7 mouse cellular contexts compared by ENCODE assay signal in the genomic region with DNA sequence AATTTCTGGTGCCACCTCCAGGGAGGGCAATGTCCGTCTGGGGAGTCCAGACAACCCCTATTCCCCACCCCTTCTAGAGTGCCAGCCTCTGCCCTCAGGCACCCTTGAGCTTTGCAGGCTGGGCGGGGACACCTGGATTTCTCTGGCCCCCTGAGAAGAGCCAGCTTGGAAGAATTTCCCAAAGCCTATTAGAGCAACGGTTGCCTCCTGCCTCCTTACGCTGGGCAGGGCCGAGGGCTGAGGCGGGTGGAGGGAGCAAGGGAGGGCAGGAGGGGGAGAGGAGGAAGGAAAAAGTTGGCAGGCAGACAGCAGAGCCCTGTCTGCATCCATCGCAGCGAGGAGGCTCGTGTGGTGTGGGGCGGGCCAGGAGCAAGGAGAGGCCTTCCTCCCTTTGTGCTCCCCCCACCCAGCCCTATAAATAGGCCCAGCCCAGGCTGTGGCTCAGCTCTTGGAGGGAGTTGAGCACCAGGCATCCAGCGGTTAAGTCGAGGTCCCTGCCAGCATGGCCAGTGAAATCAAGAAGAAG. TPM values are rescaled to one million over a fixed set of nuclear protein-coding genes. Genes with fewer than 3 reads are reported as not detected.
DNase-seq lines count a peak whose midpoint lies in the region; ATAC-seq and TF ChIP-seq lines count a peak whose summit lies in the region.

Gene Aqp1, plus strand, starts transcription at position 444 of the 526 bp plus-strand sequence.

- H3K4me1 ChIP-seq in embryonic fibroblast, embryonic 13.5 days (ENCODE audit: control insufficient read depth, insufficient read depth, low read length), result peaks cover 4% of the 10 kb centered on the region; the same call in 1 of the 2 replicates
- peaks cover 59% of the 10 kb centered on the region for H3K4me1 ChIP-seq in heart, embryonic 12.5 days (replicated peaks)
- 0 out of 2 replicates have a peak, but pooled peaks cover 3% of the 10 kb centered on the region for H3K4me1 ChIP-seq in kidney, postnatal 0 days (replicated peaks; ENCODE audit: insufficient read depth, low read length)

- peak; percentile 64 for TF ChIP-seq POLR2A in embryonic fibroblast, embryonic 13.5 days (IDR thresholded peaks at IDR 0.05; ENCODE audit: low read depth, low read length)

- H3K4me2 ChIP-seq in heart, embryonic 12.5 days, result peak within 1 kb of the TSS; percentile 47
- H3K4me2 ChIP-seq in kidney, postnatal 0 days (ENCODE audit: low read length), result peak within 1 kb of the TSS; percentile 36

- H3K27me3 ChIP-seq in heart, embryonic 12.5 days (replicated peaks), result peaks cover 26% of the 10 kb centered on the region
- no peaks in the 10 kb centered on the region for H3K27me3 ChIP-seq in kidney, postnatal 0 days (ENCODE audit: insufficient read depth, low read length)

- H3K27ac ChIP-seq in embryonic fibroblast, embryonic 13.5 days (ENCODE audit: insufficient read depth, low read length), result no peak within 1 kb of the TSS
- H3K27ac ChIP-seq in heart, embryonic 12.5 days (ENCODE audit: poor library complexity, severe bottlenecking), result no peak within 1 kb of the TSS
- peak within 1 kb of the TSS; percentile 55; the same call in 1 of the 2 replicates for H3K27ac ChIP-seq in kidney, postnatal 0 days

- no peaks in the 10 kb centered on the region for H3K36me3 ChIP-seq in heart, embryonic 12.5 days
- H3K36me3 ChIP-seq in kidney, postnatal 0 days (ENCODE audit: insufficient read depth, low read length), result no peaks in the 10 kb centered on the region

- no peaks in the 10 kb centered on the region for H3K9me3 ChIP-seq in heart, embryonic 12.5 days (replicated peaks)
- H3K9me3 ChIP-seq in kidney, postnatal 0 days (replicated peaks; ENCODE audit: low read length), result no peaks in the 10 kb centered on the region

- no peak for TF ChIP-seq CTCF in embryonic fibroblast, embryonic 13.5 days (IDR thresholded peaks at IDR 0.05; ENCODE audit: borderline replicate concordance, insufficient read depth, low read length)
- no peak for TF ChIP-seq CTCF in kidney, postnatal 0 days (IDR thresholded peaks at IDR 0.05; ENCODE audit: low read depth)

- DNase-seq in adrenal gland, postnatal 10 days, result peak; percentile 58
- peak; percentile 62 for DNase-seq in kidney, postnatal 0 days (ENCODE audit: low spot score)
- DNase-seq in lung, postnatal 25 days (ENCODE audit: low spot score), result peak; percentile 86
- peak; percentile 64 to 73 for DNase-seq in spleen, postnatal 36 days (ENCODE audit: low spot score in 2 of 2)
- DNase-seq in thymus, postnatal 10 days (ENCODE audit: low spot score in 2 of 2), result no peak

- ATAC-seq in heart, embryonic 12.5 days (ENCODE audit: insufficient number of reproducible peaks, low FRiP score), result peak; percentile 83
- peak; percentile 85 for ATAC-seq in kidney, postnatal 0 days (replicated peaks; ENCODE audit: low FRiP score, low read depth)

- peak within 1 kb of the TSS; percentile 22 for H3K4me3 ChIP-seq in embryonic fibroblast, embryonic 13.5 days (ENCODE audit: insufficient read depth, low read length)
- H3K4me3 ChIP-seq in heart, embryonic 12.5 days, result peak within 1 kb of the TSS; percentile 20
- H3K4me3 ChIP-seq in kidney, postnatal 0 days (replicated peaks; ENCODE audit: low read depth, low read length), result peak within 1 kb of the TSS; percentile 22

- no peak within 1 kb of the TSS for H3K9ac ChIP-seq in heart, embryonic 12.5 days
- peak within 1 kb of the TSS; percentile 39; the same call in 1 of the 2 replicates for H3K9ac ChIP-seq in kidney, postnatal 0 days (ENCODE audit: low read depth, low read length)

- WGBS in heart, embryonic 12.5 days, result 8% methylated on average over 12 of the region's 12 CpGs
- 15% methylated on average over 12 of the region's 12 CpGs for WGBS in kidney, postnatal 0 days

RNA-seq across cellular contexts. Expression of gene Aqp1, which starts in this region (rescaled TPM):
- total RNA-seq in adrenal gland, postnatal 10 days (2021), result 100 to 1,000 TPM; 190 to 302 TPM
- polyA plus RNA-seq in embryonic fibroblast, embryonic 13.5 days (2011; ENCODE audit: insufficient read length, low read depth, missing spikeins), result 23.7 and 50.9 TPM in 2 replicates
- 23.0 and 23.5 TPM in 2 replicates for polyA plus RNA-seq in heart, embryonic 12.5 days (2016; fragmentation: Nextera tagmentation; extraction: Ambion mirVana)
- polyA plus RNA-seq in kidney, postnatal 0 days (2015; fragmentation: Nextera tagmentation; extraction: Ambion mirVana), result 140 and 148 TPM in 2 replicates

Comparison
In these comparisons a context has a peak if more than half of its experiments do, and no peak if none do; other contexts are left out.
1. DNase-seq: peak in adrenal gland, postnatal 10 days (single experiment), kidney, postnatal 0 days (single experiment), lung, postnatal 25 days (single experiment) and spleen, postnatal 36 days (2 of 2); none in thymus, postnatal 10 days (0 of 2).
2. Peak in every context shown above with its lines, with median percentiles within 50 percentile points of each other: H3K4me3 ChIP-seq.